Mouse (Mus musculus): Measurements from ENCODE around the gene Eif4g3. TPM values are rescaled to one million over a fixed set of nuclear protein-coding genes. Genes with fewer than 3 reads are reported as not detected.

Eif4g3 gene
- total and polyA plus RNA-seq, 3 experiments: 22.8 to 63.7 TPM; not detected in 1

DNA sequence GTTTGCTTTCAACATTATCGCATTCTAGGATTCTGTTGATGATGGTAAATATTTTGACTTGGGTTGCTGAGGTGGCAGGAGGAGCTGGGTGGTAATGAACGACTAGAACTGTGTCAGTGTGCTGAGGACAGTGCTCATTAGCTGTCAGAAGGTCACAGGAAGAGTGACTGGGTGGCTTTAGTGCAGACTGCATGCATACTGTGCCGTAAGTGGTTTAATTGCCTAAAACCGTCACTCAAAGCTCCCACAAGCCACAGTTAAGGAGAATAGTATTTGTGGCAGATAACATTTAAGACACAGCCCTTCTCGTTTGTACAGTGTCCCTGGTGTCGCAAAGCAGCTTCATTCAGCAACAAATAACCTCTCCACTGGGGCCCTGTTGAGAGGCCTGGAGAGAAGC is 78.7 kb downstream of the Eif4g3 start:
- DNase-seq (ENCODE audit: low read depth, low spot score): peak; percentile 28
- Histone ChIP-seq H3K4me3 (ENCODE audit: control insufficient read depth in 1 of 2, insufficient read depth in 1 of 2, low read depth in 2 of 2, low read length in 2 of 2) (no peak overlapping the region), H3K4me1 (ENCODE audit: control insufficient read depth in 1 of 2, insufficient read depth in 2 of 2, low read length in 2 of 2) (peaks cover 5% of the 10 kb centered on the region in 2 experiments; a peak in 3 of 4 replicates), H3K9me3 (replicated peaks; ENCODE audit: insufficient read depth, low read length) (no peaks in the 10 kb centered on the region), H3K27me3 (ENCODE audit: control insufficient read depth in 1 of 2, insufficient read depth in 2 of 2, low read length in 2 of 2) (no peaks in the 10 kb centered on the region), H3K27ac (ENCODE audit: control insufficient read depth, low read depth, low read length) (no peak overlapping the region), H3K36me3 (ENCODE audit: control insufficient read depth in 1 of 2, insufficient read depth in 2 of 2, low read length in 2 of 2) (peaks cover 7% of the 10 kb centered on the region in 2 experiments), H3K9ac (ENCODE audit: control insufficient read depth, low read depth, low read length, poor library complexity, severe bottlenecking) (no peak overlapping the region), H3K79me2 (ENCODE audit: control insufficient read depth, insufficient read depth, low read length, poor library complexity) (no peaks in the 10 kb centered on the region)
- TF ChIP-seq MAZ (IDR thresholded peaks at IDR 0.05; ENCODE audit: low read depth, low read length): no peak
- no peak for TF ChIP-seq TBP (IDR thresholded peaks at IDR 0.05; ENCODE audit: low read depth, low read length)
- TF ChIP-seq NELFE (IDR thresholded peaks at IDR 0.05; ENCODE audit: low read depth, low read length): no peak
- no peak for TF ChIP-seq UBTF (IDR thresholded peaks at IDR 0.05; ENCODE audit: borderline replicate concordance, insufficient read depth, low read depth, low read length)

- TF ChIP-seq TAL1 (IDR thresholded peaks at IDR 0.05; ENCODE audit: low read length) (no peak), CHD1 (IDR thresholded peaks at IDR 0.05; ENCODE audit: low read depth, low read length) (no peak), TCF12 (IDR thresholded peaks at IDR 0.05; ENCODE audit: low read depth, low read length) (no peak), MAX (IDR thresholded peaks at IDR 0.05; ENCODE audit: low read length) (no peak), MYC (IDR thresholded peaks at IDR 0.05; ENCODE audit: low read depth, low read length) (no peak)
Measured at GRCm38 (mm10) chr4:138073086-138073485, 80.3 kb downstream of the Eif4g3 start.

DNA sequence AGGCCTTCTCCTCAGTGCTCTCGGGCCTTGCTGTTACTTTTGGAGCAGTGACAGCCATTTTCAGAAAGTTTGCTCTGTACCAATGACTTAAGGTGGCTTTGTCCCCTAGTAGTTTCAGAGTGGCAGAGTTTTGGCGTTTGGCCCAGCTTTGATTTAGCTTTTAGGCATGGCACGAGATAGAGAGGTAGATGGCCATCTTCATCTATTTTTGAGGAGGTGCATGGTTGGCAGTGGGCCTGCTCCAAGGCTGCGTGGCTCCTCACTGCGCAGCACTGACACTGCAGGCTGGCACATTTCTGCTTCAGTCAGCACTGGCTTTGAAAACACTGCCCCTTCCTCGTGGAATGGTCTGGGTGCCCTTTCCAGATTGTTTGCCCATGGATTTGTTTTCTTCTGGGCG is 80.7 kb downstream of the Eif4g3 start:
- Histone ChIP-seq H3K27me3 (ENCODE audit: control insufficient read depth in 1 of 2, insufficient read depth in 2 of 2, low read length in 2 of 2) (no peaks in the 10 kb centered on the region), H3K36me3 (ENCODE audit: control insufficient read depth in 1 of 2, insufficient read depth in 2 of 2, low read length in 2 of 2) (peaks cover 3% of the 10 kb centered on the region in 2 experiments; a peak in 3 of 4 replicates), H3K4me3 (ENCODE audit: control insufficient read depth in 1 of 2, insufficient read depth in 1 of 2, low read depth in 2 of 2, low read length in 2 of 2) (no peak overlapping the region), H3K27ac (ENCODE audit: control insufficient read depth, low read depth, low read length) (no peak overlapping the region), H3K4me1 (ENCODE audit: control insufficient read depth in 1 of 2, insufficient read depth in 2 of 2, low read length in 2 of 2) (peaks cover 0 to under 1% of the 10 kb centered on the region in 2 experiments; a peak in 2 of 4 replicates), H3K79me2 (ENCODE audit: control insufficient read depth, insufficient read depth, low read length, poor library complexity) (no peaks in the 10 kb centered on the region), H3K9me3 (replicated peaks; ENCODE audit: insufficient read depth, low read length) (no peaks in the 10 kb centered on the region), H3K9ac (ENCODE audit: control insufficient read depth, low read depth, low read length, poor library complexity, severe bottlenecking) (no peak overlapping the region)
- no peak for DNase-seq (ENCODE audit: low read depth, low spot score)
- TF ChIP-seq TBP (IDR thresholded peaks at IDR 0.05; ENCODE audit: low read depth, low read length): no peak
- TF ChIP-seq BHLHE40 (IDR thresholded peaks at IDR 0.05; ENCODE audit: borderline replicate concordance, low read depth, low read length): no peak
- TF ChIP-seq CTCF (IDR thresholded peaks at IDR 0.05 in 2 of 3, conservative IDR thresholded peaks at IDR 0.05 in 1 of 3; ENCODE audit: control insufficient read depth in 1 of 3, insufficient read depth in 1 of 3, low read depth in 2 of 3, low read length in 3 of 3, poor library complexity in 1 of 3, severe bottlenecking in 1 of 3): no peak
- no peak for TF ChIP-seq ZKSCAN1 (IDR thresholded peaks at IDR 0.05; ENCODE audit: low read depth, low read length)
- no peak for TF ChIP-seq CHD2 (IDR thresholded peaks at IDR 0.05; ENCODE audit: low read length)

More at GRCm38 (mm10) chr4:138073086-138073485, 80.3 kb downstream of the Eif4g3 start:
- no peaks in the 10 kb centered on the region for H3K27me3 ChIP-seq (ENCODE audit: control insufficient read depth in 1 of 2, insufficient read depth in 2 of 2, low read length in 2 of 2)
- no peak overlapping the region for H3K9ac ChIP-seq (ENCODE audit: control insufficient read depth, low read depth, low read length, poor library complexity, severe bottlenecking)
- peaks cover 2 to 5% of the 10 kb centered on the region in 2 experiments; a peak in 2 of 4 replicates for H3K4me1 ChIP-seq (ENCODE audit: control insufficient read depth in 1 of 2, insufficient read depth in 2 of 2, low read length in 2 of 2)
- H3K79me2 ChIP-seq (ENCODE audit: control insufficient read depth, insufficient read depth, low read length, poor library complexity): no peaks in the 10 kb centered on the region
- DNase-seq (ENCODE audit: low read depth, low spot score): no peak
- H3K36me3 ChIP-seq (ENCODE audit: control insufficient read depth in 1 of 2, insufficient read depth in 2 of 2, low read length in 2 of 2): peaks cover 3 to 7% of the 10 kb centered on the region in 2 experiments
- H3K27ac ChIP-seq (ENCODE audit: control insufficient read depth, low read depth, low read length): no peak overlapping the region
- H3K4me3 ChIP-seq (ENCODE audit: control insufficient read depth in 1 of 2, insufficient read depth in 1 of 2, low read depth in 2 of 2, low read length in 2 of 2): no peak overlapping the region
- no peaks in the 10 kb centered on the region for H3K9me3 ChIP-seq (replicated peaks; ENCODE audit: insufficient read depth, low read length)
